Mouse (Mus musculus) embryonic facial prominence, embryonic 11.5 days (tissue): ENCODE results near the gene Amn. TPM values are rescaled to one million over a fixed set of nuclear protein-coding genes. Genes with fewer than 3 reads are reported as not detected.
A peak's percentile ranks its signal among the peaks of the same experiment; 100 is the strongest.

ENCODE experiments used
- ATAC-seq: fragments of 200-750 bp; cut with Nextera tagmentation; replicated peaks from 2 replicates; pipeline ENCODE4 v1.8.0; 2017; ENCODE audit warnings: low read depth; ENCODE audit not compliant: insufficient number of reproducible peaks, low FRiP score, low TSS enrichment
- DNase-seq: peaks from one replicate; pipeline ENCODE4 v3.0.0-alpha.2; 2015; ENCODE audit warnings: low spot score
- H3K27ac ChIP-seq: fragments of 300-500 bp; sonication (generic); replicated peaks from 2 replicates; pipeline ENCODE4 v1.5.1; 2014; ENCODE audit warnings: mild to moderate bottlenecking, low read depth, low read length, control low read depth
- H3K27me3 ChIP-seq: fragments of 300-500 bp; sonication (generic); 2 replicates; pipeline ENCODE4 v1.6.1; 2014; ENCODE audit warnings: mild to moderate bottlenecking, low read length, moderate library complexity, mixed read lengths; ENCODE audit not compliant: control insufficient read depth, insufficient read depth
- H3K36me3 ChIP-seq: fragments of 300-500 bp; sonication (generic); replicated peaks from 2 replicates; pipeline ENCODE4 v1.6.1; 2014; ENCODE audit warnings: low read depth, mild to moderate bottlenecking, low read length, moderate library complexity, mixed read lengths; ENCODE audit not compliant: control insufficient read depth, insufficient read depth
- H3K4me1 ChIP-seq: fragments of 300-500 bp; sonication (generic); 2 replicates; pipeline ENCODE4 v1.6.1; 2014; ENCODE audit warnings: low read length, mixed read lengths; ENCODE audit not compliant: control insufficient read depth, insufficient read depth
- H3K4me2 ChIP-seq: fragments of 300-500 bp; sonication (generic); 2 replicates; pipeline ENCODE4 v1.6.1; 2014; ENCODE audit warnings: low read depth, mild to moderate bottlenecking, control low read depth, low read length, moderate library complexity
- H3K4me3 ChIP-seq: fragments of 300-500 bp; sonication (generic); 2 replicates; pipeline ENCODE4 v1.5.1; 2014; ENCODE audit warnings: low read depth, low read length, control low read depth
- H3K9ac ChIP-seq: fragments of 300-500 bp; sonication (generic); replicated peaks from 2 replicates; pipeline ENCODE4 v1.6.1; 2014; ENCODE audit warnings: mild to moderate bottlenecking, control low read depth, low read length
- H3K9me3 ChIP-seq: fragments of 300-500 bp; sonication (generic); replicated peaks from 2 replicates; pipeline ENCODE4 v1.6.1; 2016; ENCODE audit warnings: mild to moderate bottlenecking, low read length, inconsistent platforms, mixed read lengths; ENCODE audit not compliant: control insufficient read depth
- WGBS: fragments of 180-500 bp; shearing (Covaris S2); extraction: QIAGEN DNeasy Blood & Tissue Kit; methylation state at CpG from one replicate; pipeline ENCODE4 v1.1.7; 2014; 5-methylcytosine and 5-hydroxymethylcytosine counted together
- polyA plus RNA-seq: library from polyadenylated mRNA; unstranded; fragments of >200 nt; fragmentation: Nextera tagmentation; extraction: Ambion mirVana; gene quantifications from 2 replicates; pipeline ENCODE4 v1.2.1, GENCODE M21; 2014

Amn gene
- polyA plus RNA-seq, 1 experiment from 2014 or later, result 0.28 TPM

DNA sequence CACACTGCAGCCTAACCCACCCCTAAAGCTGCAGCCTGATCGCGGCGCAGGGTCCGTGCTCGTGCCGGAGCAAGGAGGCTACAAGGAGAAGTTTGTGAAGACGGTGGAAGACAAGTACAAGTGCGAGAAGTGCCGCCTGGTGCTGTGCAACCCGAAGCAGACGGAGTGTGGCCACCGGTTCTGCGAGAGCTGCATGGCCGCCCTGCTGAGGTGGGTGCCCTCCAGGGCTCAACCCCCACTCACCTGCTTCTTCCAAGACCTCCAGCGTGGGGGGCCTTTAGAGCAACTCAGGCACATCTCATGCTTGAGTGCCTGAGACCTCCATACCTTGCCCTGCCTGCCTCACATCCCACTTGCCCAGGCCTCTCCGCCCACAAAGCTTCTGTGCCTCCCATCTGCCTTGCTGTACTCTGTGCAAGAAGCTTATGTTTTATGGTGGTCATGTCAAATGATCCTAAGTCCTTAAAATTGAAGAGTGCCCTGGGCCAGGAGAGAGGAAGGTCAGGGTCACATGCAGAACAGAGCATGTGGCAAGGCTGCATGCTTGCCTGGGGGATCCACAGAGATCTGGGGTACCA, 33.2 kb upstream of the Amn start:
- H3K9me3 ChIP-seq, result no peaks in the 10 kb centered on the region
- no peak overlapping the region for H3K4me2 ChIP-seq
- no peak for DNase-seq
- WGBS, result 92% methylated on average over 16 of the region's 16 CpGs
- H3K36me3 ChIP-seq, result no peaks in the 10 kb centered on the region
- no peaks in the 10 kb centered on the region for H3K27me3 ChIP-seq
- H3K4me3 ChIP-seq, result no peak overlapping the region
- H3K9ac ChIP-seq, result no peak overlapping the region
- no peak overlapping the region for H3K27ac ChIP-seq
- H3K4me1 ChIP-seq, result no peaks in the 10 kb centered on the region
- ATAC-seq, result no peak

GRCm38 (mm10) chr12:111238345-111238744, 32.5 kb upstream of the Amn start:
- DNase-seq, result no peak
- H3K36me3 ChIP-seq, result no peaks in the 10 kb centered on the region; the same call in 1 of the 2 replicates
- no peak overlapping the region for H3K4me2 ChIP-seq
- 80% methylated on average over 5 of the region's 5 CpGs for WGBS
- H3K9ac ChIP-seq, result no peak overlapping the region
- ATAC-seq, result no peak
- no peaks in the 10 kb centered on the region for H3K9me3 ChIP-seq
- H3K4me3 ChIP-seq, result no peak overlapping the region
- no peaks in the 10 kb centered on the region for H3K4me1 ChIP-seq
- no peaks in the 10 kb centered on the region for H3K27me3 ChIP-seq
- H3K27ac ChIP-seq, result no peak overlapping the region

DNA sequence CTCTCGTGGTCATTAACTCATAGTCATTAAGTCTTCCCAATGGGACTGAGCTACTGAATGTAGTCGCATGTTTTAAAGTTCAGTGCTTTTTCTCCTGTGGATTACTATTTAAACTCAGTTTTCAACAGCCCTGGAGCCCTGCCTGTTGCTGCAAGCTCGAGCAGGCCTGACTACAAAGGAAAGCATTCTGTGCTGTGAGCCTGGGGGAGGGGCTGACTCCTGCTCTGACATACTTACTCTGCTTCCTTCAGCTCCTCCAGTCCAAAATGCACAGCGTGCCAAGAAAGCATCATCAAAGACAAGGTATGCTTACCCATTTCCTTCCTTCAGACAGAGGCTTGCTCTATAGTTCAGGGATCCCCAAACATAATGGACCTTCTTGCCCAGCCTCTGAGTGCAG, 32.1 kb upstream of the Amn start:
- no peak for ATAC-seq

DNA sequence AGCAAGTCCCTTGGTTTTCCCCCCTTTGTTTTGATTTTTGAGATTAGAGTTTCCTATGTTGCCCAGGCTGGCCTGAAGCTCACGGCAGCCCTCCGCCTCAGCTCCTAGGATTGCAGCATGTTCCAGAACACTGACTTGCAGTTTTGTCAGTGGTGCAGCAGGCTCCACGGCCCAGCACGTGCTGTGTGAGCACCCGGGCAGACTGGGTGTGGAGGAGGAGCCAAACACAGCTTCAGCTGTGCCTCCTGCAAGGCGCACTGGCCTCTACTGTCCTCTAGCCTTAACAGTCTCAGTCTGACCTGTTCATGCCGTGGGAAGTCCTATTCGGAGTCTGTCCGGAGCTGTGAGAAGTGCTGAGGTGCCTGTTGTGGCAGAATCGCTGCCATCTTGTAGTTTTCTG, 31.0 kb upstream of the Amn start:
- Histone ChIP-seq H3K27me3 (no peaks in the 10 kb centered on the region), H3K4me2 (no peak overlapping the region), H3K9ac (no peak overlapping the region), H3K4me1 (no peaks in the 10 kb centered on the region), H3K27ac (no peak overlapping the region), H3K9me3 (no peaks in the 10 kb centered on the region), H3K36me3 (no peaks in the 10 kb centered on the region; the same call in 1 of the 2 replicates), H3K4me3 (no peak overlapping the region)
- 86% methylated on average over 10 of the region's 10 CpGs for WGBS
- DNase-seq (no peak), ATAC-seq (no peak)

More for the DNA sequence above, 32.1 kb upstream of the Amn start:
- DNase-seq, result peak; percentile 60
- H3K4me1 ChIP-seq, result no peaks in the 10 kb centered on the region
- H3K27me3 ChIP-seq, result no peaks in the 10 kb centered on the region
- no peaks in the 10 kb centered on the region; the same call in 1 of the 2 replicates for H3K36me3 ChIP-seq
- no peak overlapping the region for H3K9ac ChIP-seq
- no peaks in the 10 kb centered on the region for H3K9me3 ChIP-seq
- H3K27ac ChIP-seq, result no peak overlapping the region
- no peak overlapping the region for H3K4me3 ChIP-seq
- WGBS, result 35% methylated on average over 4 of the region's 4 CpGs
- no peak overlapping the region for H3K4me2 ChIP-seq

DNA sequence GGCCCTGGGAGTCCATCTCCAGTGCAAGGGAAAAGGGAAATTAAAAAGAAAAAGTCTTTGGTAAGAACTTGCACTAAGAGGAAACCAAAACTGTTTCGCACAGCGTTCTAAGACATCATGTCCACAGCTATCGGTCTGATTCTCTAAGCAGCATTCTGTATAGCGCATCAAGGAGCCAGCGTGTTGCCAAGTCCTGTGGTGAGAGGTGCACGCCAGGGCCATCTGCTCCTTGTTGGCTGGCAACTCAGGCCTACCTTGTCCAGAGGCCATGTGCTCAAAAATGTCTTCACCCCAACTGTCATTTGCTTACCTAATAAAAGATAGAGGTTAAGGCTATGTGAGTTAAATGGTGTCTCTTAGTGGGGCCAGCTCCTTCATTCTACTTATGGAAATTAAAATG, 29.0 kb upstream of the Amn start:
- H3K4me1 ChIP-seq, result no peaks in the 10 kb centered on the region
- ATAC-seq (no peak), DNase-seq (no peak)
- no peaks in the 10 kb centered on the region; the same call in 1 of the 2 replicates for H3K36me3 ChIP-seq
- 96% methylated on average over 6 of the region's 6 CpGs for WGBS
- no peak overlapping the region for H3K4me2 ChIP-seq
- H3K4me3 ChIP-seq, result no peak overlapping the region
- H3K27me3 ChIP-seq, result no peaks in the 10 kb centered on the region
- no peak overlapping the region for H3K27ac ChIP-seq
- no peaks in the 10 kb centered on the region for H3K9me3 ChIP-seq
- no peak overlapping the region for H3K9ac ChIP-seq

DNA sequence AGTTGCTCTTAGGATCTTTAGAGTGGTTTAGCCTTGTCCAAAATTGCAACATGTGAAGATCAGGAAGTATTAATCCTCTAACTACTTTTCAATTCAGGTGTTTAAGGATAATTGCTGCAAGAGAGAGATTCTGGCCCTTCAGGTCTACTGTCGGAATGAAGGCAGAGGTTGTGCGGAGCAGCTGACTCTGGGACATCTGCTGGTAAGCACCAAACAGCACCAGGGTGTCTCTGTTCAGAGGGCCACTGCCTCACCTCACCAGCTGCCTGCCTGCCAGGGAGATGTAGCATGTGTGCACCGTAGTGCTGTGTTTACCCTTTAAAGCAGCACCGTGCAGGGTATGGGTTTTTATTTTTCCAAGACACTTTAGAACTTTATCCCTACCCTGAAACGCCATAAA, 28.5 kb upstream of the Amn start:
- H3K36me3 ChIP-seq, result no peaks in the 10 kb centered on the region; the same call in 1 of the 2 replicates
- H3K27me3 ChIP-seq, result no peaks in the 10 kb centered on the region
- DNase-seq, result no peak
- H3K27ac ChIP-seq, result no peak overlapping the region
- H3K4me3 ChIP-seq, result no peak overlapping the region
- H3K9me3 ChIP-seq, result no peaks in the 10 kb centered on the region
- H3K4me2 ChIP-seq, result no peak overlapping the region
- H3K9ac ChIP-seq, result no peak overlapping the region
- no peak for ATAC-seq
- 93% methylated on average over 5 of the region's 5 CpGs for WGBS
- no peaks in the 10 kb centered on the region for H3K4me1 ChIP-seq

GRCm38 (mm10) chr12:111243733-111244132, 27.2 kb upstream of the Amn start:
- H3K4me2 ChIP-seq, result no peak overlapping the region
- 91% methylated on average over 12 of the region's 12 CpGs for WGBS
- no peaks in the 10 kb centered on the region for H3K4me1 ChIP-seq
- no peaks in the 10 kb centered on the region for H3K9me3 ChIP-seq
- H3K4me3 ChIP-seq, result no peak overlapping the region
- no peak overlapping the region for H3K27ac ChIP-seq
- DNase-seq, result no peak
- no peak for ATAC-seq
- H3K27me3 ChIP-seq, result no peaks in the 10 kb centered on the region
- no peak overlapping the region for H3K9ac ChIP-seq
- peaks cover 2% of the 10 kb centered on the region; the same call in 1 of the 2 replicates for H3K36me3 ChIP-seq

DNA sequence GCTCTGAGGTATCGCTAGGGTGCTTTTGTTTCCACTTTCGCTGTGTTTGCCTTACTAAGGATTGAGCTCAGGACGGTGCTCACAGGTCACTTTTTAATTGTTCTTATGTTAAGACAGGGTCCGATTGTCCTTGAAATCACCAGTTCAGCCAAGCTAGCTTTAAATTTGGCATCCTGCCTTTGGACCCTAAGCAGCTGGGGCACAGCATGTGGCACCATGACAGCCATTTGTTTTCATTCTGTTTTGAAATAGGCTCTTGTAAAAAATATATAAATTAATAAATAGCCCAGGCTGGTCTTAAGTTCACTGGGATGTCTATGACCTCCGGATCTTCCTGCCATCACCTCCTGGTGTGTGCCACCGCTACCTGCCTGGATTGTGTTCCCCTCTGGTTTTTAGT, 25.8 kb upstream of the Amn start:
- Histone ChIP-seq H3K4me1 (no peaks in the 10 kb centered on the region), H3K9ac (no peak overlapping the region), H3K27me3 (no peaks in the 10 kb centered on the region), H3K4me3 (no peak overlapping the region), H3K4me2 (no peak overlapping the region), H3K27ac (no peak overlapping the region), H3K36me3 (peaks cover 2% of the 10 kb centered on the region; the same call in 1 of the 2 replicates), H3K9me3 (no peaks in the 10 kb centered on the region)
- ATAC-seq (no peak), DNase-seq (no peak)
- 85% methylated on average over 6 of the region's 6 CpGs for WGBS
